Mouse (Mus musculus) E14TG2a.4 (cell line): ENCODE measurements around the gene Ttf2.

ENCODE experiments used
- H3K27me3 ChIP-seq: 2 replicates; pipeline ENCODE4 v1.6.1; 2014; ENCODE audit warnings: low read length, control low read depth; ENCODE audit not compliant: insufficient read depth
- H3K36me3 ChIP-seq: 2 replicates; pipeline ENCODE4 v1.6.1; 2014; ENCODE audit warnings: low read length, control low read depth; ENCODE audit not compliant: insufficient read depth
- H3K4me1 ChIP-seq: replicated peaks from 2 replicates; pipeline ENCODE4 v1.6.1; 2014; ENCODE audit warnings: low read depth, low read length, control low read depth
- H3K4me3 ChIP-seq: replicated peaks from 2 replicates; pipeline ENCODE4 v1.5.1; 2014; ENCODE audit warnings: mild to moderate bottlenecking, low read length
- H3K9me3 ChIP-seq: 2 replicates; pipeline ENCODE4 v1.6.1; 2014; ENCODE audit warnings: low read length, control low read depth
- CTCF ChIP-seq: conservative IDR thresholded peaks from 2 replicates; pipeline ENCODE4 v1.5.1; 2014; ENCODE audit warnings: low read length
- NANOG ChIP-seq: IDR thresholded peaks from 2 replicates; pipeline ENCODE4 v1.6.1; 2014; ENCODE audit warnings: borderline replicate concordance, low read length, mixed read lengths
- POU5F1 ChIP-seq: IDR thresholded peaks from 2 replicates; pipeline ENCODE4 v1.6.1; 2014; ENCODE audit warnings: low read length, borderline replicate concordance

The Ttf2 gene

GRCm38 (mm10) chr3:101010589-101011202 is 41.2 kb upstream of the Ttf2 start:
- H3K4me3 ChIP-seq = no peak overlapping the region
- TF ChIP-seq CTCF (no peak), NANOG (no peak)
- H3K9me3 ChIP-seq = no peaks in the 10 kb centered on the region
- no peaks in the 10 kb centered on the region; the same call in 1 of the 2 replicates for H3K27me3 ChIP-seq
- no peaks in the 10 kb centered on the region for H3K36me3 ChIP-seq
- peaks cover 8% of the 10 kb centered on the region for H3K4me1 ChIP-seq

GRCm38 (mm10) chr3:101007112-101007782 is 37.8 kb upstream of the Ttf2 start:
- no peak for TF ChIP-seq CTCF
- no peak for TF ChIP-seq POU5F1
- TF ChIP-seq NANOG = no peak
- H3K4me1 ChIP-seq = peaks cover 11% of the 10 kb centered on the region; the same call in 1 of the 2 replicates
- H3K9me3 ChIP-seq = no peaks in the 10 kb centered on the region
- peaks cover 8% of the 10 kb centered on the region; the same call in 1 of the 2 replicates for H3K27me3 ChIP-seq
- H3K36me3 ChIP-seq = no peaks in the 10 kb centered on the region
- no peak overlapping the region for H3K4me3 ChIP-seq

GRCm38 (mm10) chr3:101005392-101005791 is 35.9 kb upstream of the Ttf2 start:
- Histone ChIP-seq H3K27me3 (peaks cover 8% of the 10 kb centered on the region; the same call in 1 of the 2 replicates), H3K9me3 (no peaks in the 10 kb centered on the region), H3K4me1 (peaks cover 5% of the 10 kb centered on the region; the same call in 1 of the 2 replicates), H3K4me3 (no peak overlapping the region), H3K36me3 (no peaks in the 10 kb centered on the region)
- TF ChIP-seq CTCF = no peak
- TF ChIP-seq POU5F1 = no peak
- TF ChIP-seq NANOG = no peak

GRCm38 (mm10) chr3:101003575-101004356 is 34.3 kb upstream of the Ttf2 start:
- H3K9me3 ChIP-seq = no peaks in the 10 kb centered on the region
- 0 out of 2 replicates have a peak overlapping the region, but pooled peaks have one; percentile 7 for H3K4me3 ChIP-seq
- H3K4me1 ChIP-seq = peaks cover 8% of the 10 kb centered on the region
- H3K27me3 ChIP-seq = peaks cover 8% of the 10 kb centered on the region; the same call in 1 of the 2 replicates
- H3K36me3 ChIP-seq = no peaks in the 10 kb centered on the region
- TF ChIP-seq POU5F1 (no peak), CTCF (0 out of 2 replicates have a peak, but pooled peaks have one; percentile 3), NANOG (no peak)

GRCm38 (mm10) chr3:100999732-101000131 is 30.3 kb upstream of the Ttf2 start:
- no peaks in the 10 kb centered on the region for H3K9me3 ChIP-seq
- no peaks in the 10 kb centered on the region for H3K36me3 ChIP-seq
- peaks cover 14% of the 10 kb centered on the region for H3K4me1 ChIP-seq
- H3K4me3 ChIP-seq = no peak overlapping the region
- TF ChIP-seq NANOG (no peak), CTCF (no peak), POU5F1 (no peak)
- peaks cover 8% of the 10 kb centered on the region; the same call in 1 of the 2 replicates for H3K27me3 ChIP-seq

GRCm38 (mm10) chr3:100998904-100999340 is 29.5 kb upstream of the Ttf2 start:
- TF ChIP-seq CTCF (peak; percentile 79), NANOG (no peak)
- Histone ChIP-seq H3K4me3 (no peak overlapping the region), H3K4me1 (peaks cover 18% of the 10 kb centered on the region), H3K9me3 (no peaks in the 10 kb centered on the region), H3K36me3 (no peaks in the 10 kb centered on the region), H3K27me3 (peaks cover 6% of the 10 kb centered on the region; the same call in 1 of the 2 replicates)

GRCm38 (mm10) chr3:100997785-100998570 is 28.5 kb upstream of the Ttf2 start:
- H3K4me3 ChIP-seq = no peak overlapping the region
- no peaks in the 10 kb centered on the region for H3K9me3 ChIP-seq
- TF ChIP-seq POU5F1 (no peak), NANOG (no peak), CTCF (no peak)
- peaks cover 5% of the 10 kb centered on the region; the same call in 1 of the 2 replicates for H3K27me3 ChIP-seq
- H3K4me1 ChIP-seq = peaks cover 13% of the 10 kb centered on the region
- H3K36me3 ChIP-seq = no peaks in the 10 kb centered on the region
